Mouse (Mus musculus): ENCODE measurements around the gene Prss40.

DNA sequence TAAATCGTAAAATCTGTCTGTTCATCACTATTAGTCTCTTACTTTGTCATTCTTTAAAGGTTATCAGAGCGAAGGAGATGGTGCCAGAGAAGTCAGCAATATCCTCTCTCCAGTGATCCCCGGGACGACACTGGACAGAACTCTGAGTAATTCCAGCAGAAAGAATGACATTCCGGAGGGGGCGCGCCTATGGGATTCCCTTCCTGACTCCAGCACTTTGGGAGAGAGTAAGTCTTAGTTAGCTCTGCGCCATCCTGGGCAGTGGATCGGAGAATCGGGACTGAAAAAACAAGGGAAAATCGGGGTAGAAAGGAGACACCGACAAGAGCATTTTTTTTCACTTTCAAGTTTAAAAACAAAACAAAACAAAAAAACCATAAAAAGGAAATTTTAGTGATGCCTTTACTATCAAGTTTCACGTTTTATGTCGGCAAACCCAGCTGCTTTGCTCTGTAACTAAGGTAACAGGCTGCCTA, 24.4 kb downstream of the Prss40 start:
- no peak for TF ChIP-seq CTCF (IDR thresholded peaks at IDR 0.05)
- no peak for TF ChIP-seq EP300 (IDR thresholded peaks at IDR 0.05)

Measured in lung, postnatal 0 days (tissue).